Mouse (Mus musculus) midbrain, embryonic 11.5 days (tissue): ENCODE data around the gene Gm38431. TPM values are rescaled to one million over a fixed set of nuclear protein-coding genes. Genes with fewer than 3 reads are reported as not detected.

ENCODE experiments used
- ATAC-seq: fragments of 200-750 bp; cut with Nextera tagmentation; 2 replicates; pipeline ENCODE4 v1.8.0; 2017; ENCODE audit warnings: moderate TSS enrichment, moderate library complexity; ENCODE audit not compliant: low FRiP score
- DNase-seq: peaks from one replicate; pipeline ENCODE4 v3.0.0; 2015; ENCODE audit warnings: low spot score; ENCODE audit errors: missing footprints
- H3K27ac ChIP-seq: fragments of 300-500 bp; sonication (generic); 2 replicates; pipeline ENCODE4 v1.5.1; 2014; ENCODE audit warnings: low read depth, low read length
- H3K27me3 ChIP-seq: fragments of 300-500 bp; sonication (generic); 2 replicates; pipeline ENCODE4 v1.6.1; 2014; ENCODE audit warnings: mild to moderate bottlenecking, low read length, moderate library complexity, mixed read lengths; ENCODE audit not compliant: control insufficient read depth, insufficient read depth
- H3K36me3 ChIP-seq: fragments of 300-500 bp; sonication (generic); 2 replicates; pipeline ENCODE4 v1.6.1; 2014; ENCODE audit warnings: mild to moderate bottlenecking, low read length, moderate library complexity, mixed read lengths; ENCODE audit not compliant: control insufficient read depth, insufficient read depth
- H3K4me1 ChIP-seq: fragments of 300-500 bp; sonication (generic); 2 replicates; pipeline ENCODE4 v1.6.1; 2014; ENCODE audit warnings: low read length; ENCODE audit not compliant: control insufficient read depth, insufficient read depth
- H3K4me2 ChIP-seq: fragments of 300-500 bp; sonication (generic); 2 replicates; pipeline ENCODE4 v1.6.1; 2014; ENCODE audit warnings: mild to moderate bottlenecking, moderate library complexity
- H3K4me3 ChIP-seq: fragments of 300-500 bp; sonication (generic); 2 replicates; pipeline ENCODE4 v1.5.1; 2014; ENCODE audit warnings: low read depth, low read length
- H3K9ac ChIP-seq: fragments of 300-500 bp; sonication (generic); 2 replicates; pipeline ENCODE4 v1.6.1; 2014; ENCODE audit warnings: low read length
- H3K9me3 ChIP-seq: fragments of 300-500 bp; sonication (generic); 2 replicates; pipeline ENCODE4 v1.6.1; 2016; ENCODE audit warnings: low read length; ENCODE audit not compliant: control insufficient read depth
- WGBS: fragments of 180-500 bp; shearing (Covaris S2); extraction: QIAGEN DNeasy Blood & Tissue Kit; methylation state at CpG from one replicate; pipeline ENCODE4 v1.1.7; 2014; 5-methylcytosine and 5-hydroxymethylcytosine counted together
- polyA plus RNA-seq: library from polyadenylated mRNA; unstranded; fragments of >200 nt; fragmentation: Nextera tagmentation; extraction: Ambion mirVana; gene quantifications from 2 replicates; pipeline ENCODE4 v1.2.1, GENCODE M21; 2014

Gm38431 gene
- polyA plus RNA-seq, 1 experiment from 2014 or later, result 2.1 TPM

- Histone ChIP-seq H3K4me1 (no peaks in the 10 kb centered on the region), H3K4me2 (no peak overlapping the region), H3K27ac (no peak overlapping the region), H3K36me3 (no peaks in the 10 kb centered on the region), H3K4me3 (no peak overlapping the region), H3K9ac (no peak overlapping the region), H3K27me3 (no peaks in the 10 kb centered on the region), H3K9me3 (no peaks in the 10 kb centered on the region)
- WGBS, result 89% methylated on average over 7 of the region's 7 CpGs
- no peak for DNase-seq
- ATAC-seq, result no peak
These were observed 22.4 kb upstream of the Gm38431 start for GRCm38 (mm10) chr9:21114190-21114589.

- no peaks in the 10 kb centered on the region for H3K4me1 ChIP-seq
- no peak for DNase-seq
- H3K36me3 ChIP-seq, result no peaks in the 10 kb centered on the region
- no peak overlapping the region for H3K4me3 ChIP-seq
- ATAC-seq, result no peak
- H3K9ac ChIP-seq, result no peak overlapping the region
- no peaks in the 10 kb centered on the region for H3K27me3 ChIP-seq
- H3K27ac ChIP-seq, result no peak overlapping the region
- H3K4me2 ChIP-seq, result no peak overlapping the region
- 91% methylated on average over 6 of the region's 6 CpGs for WGBS
- no peaks in the 10 kb centered on the region for H3K9me3 ChIP-seq
These were observed 22.0 kb upstream of the Gm38431 start for GRCm38 (mm10) chr9:21113751-21114150.

- no peak for DNase-seq
- Histone ChIP-seq H3K27me3 (no peaks in the 10 kb centered on the region), H3K4me3 (no peak overlapping the region), H3K27ac (no peak overlapping the region), H3K4me1 (no peaks in the 10 kb centered on the region; the same call in 1 of the 2 replicates), H3K9me3 (no peaks in the 10 kb centered on the region), H3K9ac (no peak overlapping the region), H3K36me3 (no peaks in the 10 kb centered on the region), H3K4me2 (no peak overlapping the region)
- no peak for ATAC-seq
- 46% methylated on average over 23 of the region's 23 CpGs for WGBS
These were observed 15.9 kb upstream of the Gm38431 start for GRCm38 (mm10) chr9:21107607-21108237.

- H3K9ac ChIP-seq, result no peak overlapping the region
- WGBS, result 80% methylated on average over 5 of the region's 5 CpGs
- no peaks in the 10 kb centered on the region; the same call in 1 of the 2 replicates for H3K4me1 ChIP-seq
- DNase-seq (no peak), ATAC-seq (no peak)
- no peak overlapping the region for H3K4me2 ChIP-seq
- H3K27me3 ChIP-seq, result no peaks in the 10 kb centered on the region
- no peaks in the 10 kb centered on the region for H3K36me3 ChIP-seq
- no peaks in the 10 kb centered on the region for H3K9me3 ChIP-seq
- H3K27ac ChIP-seq, result no peak overlapping the region
- no peak overlapping the region for H3K4me3 ChIP-seq
These were observed 14.2 kb upstream of the Gm38431 start for GRCm38 (mm10) chr9:21105760-21106564.

- Histone ChIP-seq H3K4me2 (no peak overlapping the region), H3K9me3 (no peaks in the 10 kb centered on the region), H3K27ac (no peak overlapping the region), H3K36me3 (no peaks in the 10 kb centered on the region), H3K27me3 (no peaks in the 10 kb centered on the region), H3K4me3 (no peak overlapping the region), H3K9ac (no peak overlapping the region), H3K4me1 (peaks cover 4% of the 10 kb centered on the region; the same call in 1 of the 2 replicates)
- ATAC-seq (no peak), DNase-seq (no peak)
- 92% methylated on average over 6 of the region's 6 CpGs for WGBS
These were observed 13.0 kb upstream of the Gm38431 start for GRCm38 (mm10) chr9:21104814-21105213.

- H3K4me1 ChIP-seq, result peaks cover 4% of the 10 kb centered on the region; the same call in 1 of the 2 replicates
- 90% methylated on average over 2 of the region's 2 CpGs for WGBS
- DNase-seq (no peak), ATAC-seq (no peak)
- H3K4me3 ChIP-seq, result no peak overlapping the region
- H3K9ac ChIP-seq, result no peak overlapping the region
- no peaks in the 10 kb centered on the region for H3K36me3 ChIP-seq
- H3K27ac ChIP-seq, result no peak overlapping the region
- H3K27me3 ChIP-seq, result no peaks in the 10 kb centered on the region
- no peak overlapping the region for H3K4me2 ChIP-seq
- no peaks in the 10 kb centered on the region for H3K9me3 ChIP-seq
These were observed 10.3 kb upstream of the Gm38431 start for GRCm38 (mm10) chr9:21102076-21102475.

GRCm38 (mm10) chr9:21100447-21101161 is 8.8 kb upstream of the Gm38431 start:
- no peaks in the 10 kb centered on the region for H3K36me3 ChIP-seq
- H3K9me3 ChIP-seq, result no peaks in the 10 kb centered on the region
- 39% methylated on average over 15 of the region's 15 CpGs for WGBS
- DNase-seq (peak; percentile 85), ATAC-seq (no peak)
- H3K4me3 ChIP-seq, result no peak overlapping the region
- H3K9ac ChIP-seq, result no peak overlapping the region
- H3K27me3 ChIP-seq, result no peaks in the 10 kb centered on the region
- no peak overlapping the region for H3K4me2 ChIP-seq
- H3K27ac ChIP-seq, result no peak overlapping the region
- peaks cover 4% of the 10 kb centered on the region; the same call in 1 of the 2 replicates for H3K4me1 ChIP-seq

- peaks cover 4% of the 10 kb centered on the region; the same call in 1 of the 2 replicates for H3K4me1 ChIP-seq
- ATAC-seq (no peak), DNase-seq (no peak)
- H3K4me2 ChIP-seq, result no peak overlapping the region
- no peak overlapping the region for H3K27ac ChIP-seq
- H3K27me3 ChIP-seq, result no peaks in the 10 kb centered on the region
- no peak overlapping the region for H3K9ac ChIP-seq
- no peaks in the 10 kb centered on the region; the same call in 1 of the 2 replicates for H3K36me3 ChIP-seq
- H3K4me3 ChIP-seq, result no peak overlapping the region
- H3K9me3 ChIP-seq, result no peaks in the 10 kb centered on the region
- 87% methylated on average over 8 of the region's 8 CpGs for WGBS
These were observed 6.0 kb upstream of the Gm38431 start for GRCm38 (mm10) chr9:21097793-21098192.

- DNase-seq (no peak), ATAC-seq (no peak)
- H3K27me3 ChIP-seq, result no peaks in the 10 kb centered on the region
- H3K9ac ChIP-seq, result no peak overlapping the region
- no peaks in the 10 kb centered on the region for H3K9me3 ChIP-seq
- no peak overlapping the region for H3K27ac ChIP-seq
- no peak overlapping the region for H3K4me3 ChIP-seq
- WGBS, result 84% methylated on average over 4 of the region's 4 CpGs
- no peaks in the 10 kb centered on the region; the same call in 1 of the 2 replicates for H3K36me3 ChIP-seq
- no peak overlapping the region for H3K4me2 ChIP-seq
- peaks cover 8% of the 10 kb centered on the region for H3K4me1 ChIP-seq
These were observed 4.2 kb upstream of the Gm38431 start for GRCm38 (mm10) chr9:21095958-21096357.
